In genomic region chr11:86578809-86579730, GRCm38 (mm10) we compare ENCODE assay signal across 7 mouse cellular contexts. TPM values are rescaled to one million over a fixed set of nuclear protein-coding genes. Genes with fewer than 3 reads are reported as not detected.
DNase-seq lines count a peak whose midpoint lies in the region; ATAC-seq and TF ChIP-seq lines count a peak whose summit lies in the region.

No protein-coding gene starts in this region.

- H3K4me1 ChIP-seq in embryonic facial prominence, embryonic 15.5 days = peaks cover 26% of the 10 kb centered on the region
- H3K4me1 ChIP-seq in intestine, postnatal 0 days (replicated peaks; ENCODE audit: control insufficient read depth, insufficient read depth, low read length) = peaks cover 7% of the 10 kb centered on the region; the same call in 1 of the 2 replicates
- H3K4me1 ChIP-seq in lung, postnatal 0 days (ENCODE audit: insufficient read depth, low read depth, low read length) = peaks cover 50% of the 10 kb centered on the region
- no peaks in the 10 kb centered on the region for H3K4me1 ChIP-seq in forebrain, postnatal 0 days (ENCODE audit: insufficient read depth)

- ATAC-seq in CD4-positive, CD25-positive, alpha-beta regulatory T cell, adult 4 months = peak; percentile 20
- ATAC-seq in embryonic facial prominence, embryonic 15.5 days (ENCODE audit: insufficient number of reproducible peaks, low FRiP score, low TSS enrichment, low read depth) = 0 out of 2 replicates have a peak, but pooled peaks have one; percentile 36
- ATAC-seq in intestine, postnatal 0 days = peak; percentile 55
- peak; percentile 30 for ATAC-seq in lung, postnatal 0 days
- ATAC-seq in forebrain, postnatal 0 days = no peak

- DNase-seq in 416B (ENCODE audit: low read depth) = peak; percentile 63
- peak; percentile 93 for DNase-seq in lung, postnatal 0 days (ENCODE audit: low spot score)
- peak; percentile 67 for DNase-seq in thymus, postnatal 25 days
- DNase-seq in forebrain, postnatal 0 days = no peak

- peak overlapping the region; percentile 51 for H3K27ac ChIP-seq in embryonic facial prominence, embryonic 15.5 days (replicated peaks)
- peak overlapping the region; percentile 96 for H3K27ac ChIP-seq in intestine, postnatal 0 days (ENCODE audit: low read depth, low read length)
- peak overlapping the region; percentile 93 for H3K27ac ChIP-seq in lung, postnatal 0 days (ENCODE audit: low read length)
- H3K27ac ChIP-seq in forebrain, postnatal 0 days (ENCODE audit: low read depth, low read length) = no peak overlapping the region; the same call in 1 of the 2 replicates

- H3K36me3 ChIP-seq in embryonic facial prominence, embryonic 15.5 days = no peaks in the 10 kb centered on the region
- no peaks in the 10 kb centered on the region for H3K36me3 ChIP-seq in intestine, postnatal 0 days (ENCODE audit: control insufficient read depth, insufficient read depth)
- no peaks in the 10 kb centered on the region for H3K36me3 ChIP-seq in lung, postnatal 0 days (ENCODE audit: insufficient read depth, low read length)
- H3K36me3 ChIP-seq in forebrain, postnatal 0 days (ENCODE audit: insufficient read depth) = no peaks in the 10 kb centered on the region; the same call in 1 of the 2 replicates

- WGBS in embryonic facial prominence, embryonic 15.5 days = 69% methylated on average over 25 of the region's 25 CpGs
- 26% methylated on average over 25 of the region's 25 CpGs for WGBS in intestine, postnatal 0 days
- 39% methylated on average over 25 of the region's 25 CpGs for WGBS in lung, postnatal 0 days
- WGBS in forebrain, postnatal 0 days = 80% methylated on average over 25 of the region's 25 CpGs

- H3K4me2 ChIP-seq in embryonic facial prominence, embryonic 15.5 days (replicated peaks) = no peak overlapping the region
- H3K4me2 ChIP-seq in intestine, postnatal 0 days (replicated peaks; ENCODE audit: low read depth) = peak overlapping the region; percentile 35
- H3K4me2 ChIP-seq in lung, postnatal 0 days (replicated peaks; ENCODE audit: low read depth, low read length) = peak overlapping the region; percentile 1; the same call in 1 of the 2 replicates
- H3K4me2 ChIP-seq in forebrain, postnatal 0 days (ENCODE audit: low read depth) = no peak overlapping the region

- no peak overlapping the region for H3K9ac ChIP-seq in embryonic facial prominence, embryonic 15.5 days
- H3K9ac ChIP-seq in intestine, postnatal 0 days (ENCODE audit: low read depth, low read length) = peak overlapping the region; percentile 45; the same call in 1 of the 2 replicates
- no peak overlapping the region for H3K9ac ChIP-seq in lung, postnatal 0 days (replicated peaks; ENCODE audit: low read depth)
- H3K9ac ChIP-seq in forebrain, postnatal 0 days = no peak overlapping the region

- H3K9me3 ChIP-seq in embryonic facial prominence, embryonic 15.5 days (replicated peaks) = no peaks in the 10 kb centered on the region
- no peaks in the 10 kb centered on the region for H3K9me3 ChIP-seq in intestine, postnatal 0 days (ENCODE audit: control insufficient read depth)
- no peaks in the 10 kb centered on the region for H3K9me3 ChIP-seq in lung, postnatal 0 days (ENCODE audit: low read length)
- no peaks in the 10 kb centered on the region for H3K9me3 ChIP-seq in forebrain, postnatal 0 days (ENCODE audit: low read length)

- no peak overlapping the region for H3K4me3 ChIP-seq in embryonic facial prominence, embryonic 15.5 days (replicated peaks)
- no peak overlapping the region for H3K4me3 ChIP-seq in intestine, postnatal 0 days (ENCODE audit: low read depth, low read length)
- no peak overlapping the region for H3K4me3 ChIP-seq in lung, postnatal 0 days (ENCODE audit: low read depth, low read length)
- H3K4me3 ChIP-seq in forebrain, postnatal 0 days (ENCODE audit: low read depth, low read length) = no peak overlapping the region

- peak; percentile 89 for TF ChIP-seq EP300 in lung, postnatal 0 days (IDR thresholded peaks at IDR 0.05)

- H3K27me3 ChIP-seq in embryonic facial prominence, embryonic 15.5 days = no peaks in the 10 kb centered on the region
- H3K27me3 ChIP-seq in intestine, postnatal 0 days (replicated peaks; ENCODE audit: control insufficient read depth, insufficient read depth, low read length) = no peaks in the 10 kb centered on the region
- H3K27me3 ChIP-seq in lung, postnatal 0 days (replicated peaks; ENCODE audit: insufficient read depth, low read length) = no peaks in the 10 kb centered on the region
- no peaks in the 10 kb centered on the region for H3K27me3 ChIP-seq in forebrain, postnatal 0 days (ENCODE audit: insufficient read depth, low read length)

- no peak for TF ChIP-seq CTCF in intestine, postnatal 0 days (IDR thresholded peaks at IDR 0.05; ENCODE audit: low read depth)
- no peak for TF ChIP-seq CTCF in lung, postnatal 0 days (IDR thresholded peaks at IDR 0.05)
- no peak for TF ChIP-seq CTCF in forebrain, postnatal 0 days (IDR thresholded peaks at IDR 0.05; ENCODE audit: low read depth)

RNA-seq across cellular contexts. Expression of gene Tubd1, which starts 34.3 kb away (rescaled TPM):
- polyA plus RNA-seq in CD4-positive, CD25-positive, alpha-beta regulatory T cell, adult 4 months (2017; shearing (Covaris generic)) = 1 to 10 TPM; 4.0 to 6.7 TPM
- 10.0 and 11.3 TPM in 2 replicates for polyA plus RNA-seq in embryonic facial prominence, embryonic 15.5 days (2015; fragmentation: Nextera tagmentation; extraction: Ambion mirVana)
- 4.7 and 5.9 TPM in 2 replicates for polyA plus RNA-seq in intestine, postnatal 0 days (2015; fragmentation: Nextera tagmentation; extraction: Ambion mirVana)
- polyA plus RNA-seq in lung, postnatal 0 days (2015; fragmentation: Nextera tagmentation; extraction: Ambion mirVana) = 7.3 and 7.5 TPM in 2 replicates
- 3.1 and 4.3 TPM in 2 replicates for total RNA-seq in forebrain, postnatal 0 days (2014; rRNA removed)
- 6.7 and 8.0 TPM in 2 replicates for polyA plus RNA-seq in forebrain, postnatal 0 days (2015; fragmentation: Nextera tagmentation; extraction: Ambion mirVana)

RNA-seq across cellular contexts. Expression of gene Rps6kb1, which starts 34.5 kb away (rescaled TPM):
- polyA plus RNA-seq in CD4-positive, CD25-positive, alpha-beta regulatory T cell, adult 4 months (2017; shearing (Covaris generic)) = 10 to 100 TPM; 58.9 to 62.5 TPM
- polyA plus RNA-seq in embryonic facial prominence, embryonic 15.5 days (2015; fragmentation: Nextera tagmentation; extraction: Ambion mirVana) = 70.6 and 70.8 TPM in 2 replicates
- polyA plus RNA-seq in intestine, postnatal 0 days (2015; fragmentation: Nextera tagmentation; extraction: Ambion mirVana) = 37.9 and 39.9 TPM in 2 replicates
- polyA plus RNA-seq in lung, postnatal 0 days (2015; fragmentation: Nextera tagmentation; extraction: Ambion mirVana) = 35.5 and 35.6 TPM in 2 replicates
- 34.2 and 51.8 TPM in 2 replicates for total RNA-seq in forebrain, postnatal 0 days (2014; rRNA removed)
- polyA plus RNA-seq in forebrain, postnatal 0 days (2015; fragmentation: Nextera tagmentation; extraction: Ambion mirVana) = 56.3 and 69.2 TPM in 2 replicates

Comparison
In these comparisons a context has a peak if more than half of its experiments do, and no peak if none do; other contexts are left out.
1. H3K4me2 ChIP-seq: peak in intestine, postnatal 0 days (single experiment) and lung, postnatal 0 days (single experiment); none in embryonic facial prominence, embryonic 15.5 days (single experiment) and forebrain, postnatal 0 days (single experiment).